ENCODE assay signal across 8 mouse cellular contexts in genomic region chr4:141790524-141790990, GRCm38 (mm10). TPM values are rescaled to one million over a fixed set of nuclear protein-coding genes. Genes with fewer than 3 reads are reported as not detected.
DNase-seq lines count a peak whose midpoint lies in the region; ATAC-seq lines count a peak whose summit lies in the region.

Dnajc16 (minus strand) TSS chr4:141790931.

- under 1% methylated on average over 35 of the region's 42 CpGs for WGBS in heart, embryonic 14.5 days
- under 1% methylated on average over 42 of the region's 42 CpGs for WGBS in liver, embryonic 13.5 days (ENCODE audit: insufficient replicate concordance)
- under 1% methylated on average over 42 of the region's 42 CpGs for WGBS in stomach, embryonic 16.5 days

- peak within 1 kb of the TSS; percentile 80 to 98 for H3K4me3 ChIP-seq in heart, embryonic 14.5 days (ENCODE audit: control insufficient read depth in 1 of 2, insufficient read depth in 1 of 2, low read depth in 1 of 2, low read length in 2 of 2)
- peak within 1 kb of the TSS; percentile 98 for H3K4me3 ChIP-seq in liver, embryonic 13.5 days (replicated peaks)
- peak within 1 kb of the TSS; percentile 83 for H3K4me3 ChIP-seq in stomach, embryonic 16.5 days (replicated peaks; ENCODE audit: low read length)

- peaks cover 29% of the 10 kb centered on the region for H3K36me3 ChIP-seq in heart, embryonic 14.5 days (ENCODE audit: control insufficient read depth, insufficient read depth, low read length)
- H3K36me3 ChIP-seq in liver, embryonic 13.5 days, result peaks cover 28% of the 10 kb centered on the region
- H3K36me3 ChIP-seq in stomach, embryonic 16.5 days (ENCODE audit: control insufficient read depth, insufficient read depth, low read length), result no peaks in the 10 kb centered on the region

- H3K4me1 ChIP-seq in heart, embryonic 14.5 days (ENCODE audit: control insufficient read depth in 2 of 2, insufficient read depth in 2 of 2, low read length in 2 of 2), result peaks cover 8 to 18% of the 10 kb centered on the region in 2 experiments
- peaks cover 51% of the 10 kb centered on the region for H3K4me1 ChIP-seq in liver, embryonic 13.5 days (replicated peaks)
- H3K4me1 ChIP-seq in stomach, embryonic 16.5 days (ENCODE audit: control insufficient read depth, insufficient read depth, low read length), result peaks cover 26% of the 10 kb centered on the region

- peak; percentile 94 for DNase-seq in c-Kit-negative CD71-positive TER-119-positive erythroid progenitor cells, embryonic 14.5 days (ENCODE audit: low read depth, low spot score)
- DNase-seq in fibroblast of lung, adult 2 months (ENCODE audit: low read depth), result peak; percentile 99
- DNase-seq in kidney, postnatal 14 days, result peak; percentile 98
- DNase-seq in liver, embryonic 13.5 days, result peak; percentile 96
- peak; percentile 98 for DNase-seq in neural tube, embryonic 10.5 days (ENCODE audit: extremely low spot score, low spot score)

- ATAC-seq in CD4-positive, CD25-positive, alpha-beta regulatory T cell, adult 4 months, result peak; percentile 83
- peak; percentile 84 for ATAC-seq in heart, embryonic 14.5 days (ENCODE audit: insufficient number of reproducible peaks, insufficient read depth, low FRiP score, low read depth)
- ATAC-seq in liver, embryonic 13.5 days (ENCODE audit: low read depth), result peak; percentile 73
- ATAC-seq in stomach, embryonic 16.5 days (ENCODE audit: insufficient read depth, low FRiP score), result peak; percentile 85

- peak within 1 kb of the TSS; percentile 95 for H3K9ac ChIP-seq in heart, embryonic 14.5 days (ENCODE audit: low read length)
- H3K9ac ChIP-seq in liver, embryonic 13.5 days, result peak within 1 kb of the TSS; percentile 99
- H3K9ac ChIP-seq in stomach, embryonic 16.5 days (ENCODE audit: low read length), result peak within 1 kb of the TSS; percentile 94

- peak within 1 kb of the TSS; percentile 76 for H3K4me2 ChIP-seq in heart, embryonic 14.5 days (ENCODE audit: low read length)
- H3K4me2 ChIP-seq in liver, embryonic 13.5 days, result peak within 1 kb of the TSS; percentile 93
- peak within 1 kb of the TSS; percentile 90 for H3K4me2 ChIP-seq in stomach, embryonic 16.5 days (ENCODE audit: low read depth, low read length)

- no peaks in the 10 kb centered on the region for H3K27me3 ChIP-seq in heart, embryonic 14.5 days (ENCODE audit: control insufficient read depth, insufficient read depth, low read length)
- H3K27me3 ChIP-seq in liver, embryonic 13.5 days, result no peaks in the 10 kb centered on the region
- H3K27me3 ChIP-seq in stomach, embryonic 16.5 days (ENCODE audit: control insufficient read depth, insufficient read depth, low read length), result no peaks in the 10 kb centered on the region

- H3K27ac ChIP-seq in heart, embryonic 14.5 days (replicated peaks in 1 of 2; ENCODE audit: control insufficient read depth in 1 of 2, insufficient read depth in 1 of 2, low read depth in 2 of 2, low read length in 2 of 2), result peak within 1 kb of the TSS; percentile 46 to 78; a peak in 3 of 4 replicates
- H3K27ac ChIP-seq in liver, embryonic 13.5 days, result peak within 1 kb of the TSS; percentile 98
- H3K27ac ChIP-seq in stomach, embryonic 16.5 days (ENCODE audit: low read length), result peak within 1 kb of the TSS; percentile 85

- no peaks in the 10 kb centered on the region for H3K9me3 ChIP-seq in heart, embryonic 14.5 days (ENCODE audit: control insufficient read depth, low read length)
- H3K9me3 ChIP-seq in liver, embryonic 13.5 days (replicated peaks), result no peaks in the 10 kb centered on the region
- no peaks in the 10 kb centered on the region for H3K9me3 ChIP-seq in stomach, embryonic 16.5 days (replicated peaks; ENCODE audit: control insufficient read depth, low read length)

RNA-seq across cellular contexts. Expression of gene Dnajc16, which starts in this region (rescaled TPM):
- 1 to 10 TPM; 3.4 to 4.3 TPM for polyA plus RNA-seq in CD4-positive, CD25-positive, alpha-beta regulatory T cell, adult 4 months (2017; shearing (Covaris generic))
- 3.6 and 4.4 TPM in 2 replicates for polyA plus RNA-seq in heart, embryonic 14.5 days (2014; fragmentation: Nextera tagmentation; extraction: Ambion mirVana)
- 2.1 and 2.2 TPM in 2 replicates for polyA plus RNA-seq in liver, embryonic 13.5 days (2015; fragmentation: Nextera tagmentation; extraction: Ambion mirVana)
- 4.5 and 4.7 TPM in 2 replicates for polyA plus RNA-seq in stomach, embryonic 16.5 days (2015; fragmentation: Nextera tagmentation; extraction: Ambion mirVana)

Comparison
In these comparisons a context has a peak if more than half of its experiments do, and no peak if none do; other contexts are left out.
1. Peak in every context shown above with its lines: DNase-seq, ATAC-seq, H3K4me3 ChIP-seq and H3K27ac ChIP-seq.